Mouse (Mus musculus) megakaryocyte, embryonic 14.5 days (primary cell): ENCODE measurements at regions not wholly inside any gene's neighbourhood (a gene's known extent, or its start where the extent isn't known, plus 50 kb on each side); places are given as distances from the start of the nearest gene placed in this dataset.

Experiments used
- FLI1 ChIP-seq: IDR thresholded peaks from 2 replicates; pipeline ENCODE4 v1.6.1; 2012; ENCODE audit warnings: low read length, inconsistent platforms, mixed read lengths
- GATA1 ChIP-seq: IDR thresholded peaks from 3 replicates; pipeline ENCODE4 v1.6.1; 2012; ENCODE audit warnings: mixed read lengths, low read length, inconsistent platforms, borderline replicate concordance

DNA sequence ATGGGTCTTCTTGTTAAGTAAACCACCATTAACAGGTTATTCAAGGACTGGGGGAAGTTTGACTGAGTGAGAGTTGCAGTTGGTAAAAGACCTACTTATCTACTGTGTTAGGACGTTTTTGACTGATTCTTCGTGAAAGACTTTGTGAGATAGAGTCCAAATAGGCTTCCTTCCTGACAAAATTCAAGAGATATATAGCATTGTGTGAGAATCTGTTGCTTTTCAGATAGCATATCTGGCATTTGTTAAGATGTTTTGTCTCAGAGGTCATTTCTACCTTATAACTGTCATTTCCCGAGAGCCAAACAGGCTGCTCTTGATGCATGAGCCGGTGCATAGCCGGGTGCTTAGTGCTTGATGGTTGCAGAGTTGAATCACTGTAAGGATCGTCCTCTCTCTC lies 214.8 kb downstream of the Pten start:
- TF ChIP-seq GATA1 (no peak), FLI1 (no peak)
